ENCODE assay signal across 13 mouse cellular contexts in genomic region chr12:17339114-17339905, GRCm38 (mm10). TPM values are rescaled to one million over a fixed set of nuclear protein-coding genes. Genes with fewer than 3 reads are reported as not detected.
DNase-seq lines count a peak whose midpoint lies in the region; TF ChIP-seq lines count a peak whose summit lies in the region.
"Had no signal": no experiment of that assay in that cellular context is flagged by ENCODE, and none has a peak within 500 bp of the region (broad histone marks: within the 10 kb centered on the region; RNA-seq: fewer than 3 reads in every experiment).

No protein-coding gene starts in this region.

- peak; percentile 36 for DNase-seq in embryo, embryonic 10 days (ENCODE audit: low spot score)
- DNase-seq in embryo, embryonic 11 days = no peak
- no peak for DNase-seq in liver, adult 2 months (ENCODE audit: extremely low read depth, low read depth, low spot score)
- DNase-seq in liver = no peak
- peak; percentile 8 for DNase-seq in A20 (ENCODE audit: low read depth, low spot score)
- no peak for DNase-seq in brain, embryonic 14.5 days (ENCODE audit: low read depth)
- DNase-seq in adrenal gland, postnatal 14 days = no peak
- no peak for DNase-seq in frontal cortex, postnatal 36 days (ENCODE audit: low spot score in 2 of 2)
- DNase-seq: gastrocnemius, postnatal 14 days; kidney, adult 11 months; layer of hippocampus, adult 9-11 months had no signal

- H3K27ac ChIP-seq in liver, adult 2 months (replicated peaks; ENCODE audit: insufficient read depth, low read depth, low read length) = no peak overlapping the region
- H3K27ac ChIP-seq: limb, embryonic 13.5 days; neural tube, embryonic 12.5 days had no signal

- 72% methylated on average over 3 of the region's 3 CpGs for WGBS in liver, adult 2 months

- H3K36me3 ChIP-seq in liver, adult 2 months (ENCODE audit: control insufficient read depth, insufficient read depth, low read length) = no peaks in the 10 kb centered on the region
- H3K36me3 ChIP-seq: limb, embryonic 13.5 days; neural tube, embryonic 12.5 days had no signal

- H3K4me3 ChIP-seq in liver, adult 2 months (ENCODE audit: insufficient read depth, low read depth, low read length) = no peak overlapping the region
- H3K4me3 ChIP-seq: limb, embryonic 13.5 days; neural tube, embryonic 12.5 days had no signal

- no peak for TF ChIP-seq POLR2A in liver, adult 2 months (IDR thresholded peaks at IDR 0.05; ENCODE audit: extremely low read depth, insufficient read depth, low read length)
- TF ChIP-seq POLR2A in brain, embryonic 14.5 days (IDR thresholded peaks at IDR 0.05; ENCODE audit: borderline replicate concordance, extremely low read depth, insufficient read depth, insufficient read length, poor library complexity, severe bottlenecking) = no peak

- TF ChIP-seq CTCF in liver, adult 2 months (IDR thresholded peaks at IDR 0.05; ENCODE audit: low read depth, low read length) = peak; percentile 38
- TF ChIP-seq CTCF in brain, embryonic 14.5 days (IDR thresholded peaks at IDR 0.05; ENCODE audit: borderline replicate concordance, extremely low read depth, insufficient read depth, insufficient read length) = peak; percentile 31; the same call in 1 of the 2 replicates

- no peaks in the 10 kb centered on the region for H3K79me2 ChIP-seq in liver, adult 2 months (ENCODE audit: control insufficient read depth, insufficient read depth, low read length)

- no peak overlapping the region for H3K9ac ChIP-seq in liver, adult 2 months (ENCODE audit: low read depth, low read length)
- H3K9ac ChIP-seq: limb, embryonic 13.5 days; neural tube, embryonic 12.5 days had no signal

- no peaks in the 10 kb centered on the region for H3K4me1 ChIP-seq in liver, adult 2 months (ENCODE audit: control insufficient read depth, insufficient read depth, low read length)
- H3K4me1 ChIP-seq: limb, embryonic 13.5 days; neural tube, embryonic 12.5 days had no signal

- no peaks in the 10 kb centered on the region for H3K27me3 ChIP-seq in liver, adult 2 months (ENCODE audit: control insufficient read depth, insufficient read depth, low read length)
- H3K27me3 ChIP-seq: neural tube, embryonic 12.5 days had no signal

RNA-seq across cellular contexts. Expression of gene Nol10, which starts 8.9 kb away (rescaled TPM):
- 1.3 and 1.8 TPM in 2 replicates for total RNA-seq in liver, adult 2 months (2014; rRNA removed)
- polyA plus RNA-seq in liver, adult 2 months (2012; rRNA removed) = 1.8 and 2.3 TPM in 2 replicates
- polyA plus RNA-seq in brain, embryonic 14.5 days (2012; rRNA removed) = 15.0 and 16.3 TPM in 2 replicates
- 15.2 and 16.9 TPM in 2 replicates for total RNA-seq in adrenal gland, postnatal 14 days (2021)

RNA-seq across cellular contexts. Expression of gene Atp6v1c2, which starts 10.2 kb away (rescaled TPM):
- not detected in 2 replicates for total RNA-seq in liver, adult 2 months (2014; rRNA removed)
- polyA plus RNA-seq in liver, adult 2 months (2012; rRNA removed) = not detected in 2 replicates
- 0.21 and 0.30 TPM in 2 replicates for polyA plus RNA-seq in brain, embryonic 14.5 days (2012; rRNA removed)
- 1.6 and 3.6 TPM in 2 replicates for total RNA-seq in adrenal gland, postnatal 14 days (2021)
- total RNA-seq: gastrocnemius, postnatal 14 days had no signal

Comparison
In these comparisons a context has a peak if more than half of its experiments do, and no peak if none do; other contexts are left out.
1. DNase-seq: peak in embryo, embryonic 10 days (single experiment) and A20 (single experiment); none in embryo, embryonic 11 days (single experiment), liver, adult 2 months (single experiment), liver (single experiment), brain, embryonic 14.5 days (single experiment), adrenal gland, postnatal 14 days (single experiment) and frontal cortex, postnatal 36 days (0 of 2).